Mouse (Mus musculus): ENCODE measurements around the gene Olfr1008.
A peak's percentile ranks its signal among the peaks of the same experiment; 100 is the strongest.
"Not testable (repeated sequence)": the region's sequence is repeated elsewhere in the genome, so short reads cannot be mapped to it uniquely, and the experiment has no call there.

Olfr1008 gene

GRCm38 (mm10) chr2:85689131-85689530 lies at the start of gene Olfr1008:
TSS of gene Olfr1008 (plus strand) at chr2:85689431.
- no peak for DNase-seq

GRCm38 (mm10) chr2:85650604-85651003 lies 38.6 kb upstream of the Olfr1008 start, which contains the start of gene Olfr1002:
TSS of gene Olfr1002 (minus strand) at chr2:85650704.
- DNase-seq: no peak

GRCm38 (mm10) chr2:85664355-85664754 lies 24.9 kb upstream of the Olfr1008 start, which contains the start of gene Olfr154:
TSS of gene Olfr154 (minus strand) at chr2:85664455.
- not testable (repeated sequence) for DNase-seq

GRCm38 (mm10) chr2:85678667-85679066 lies 10.6 kb upstream of the Olfr1008 start, which contains the start of gene Olfr1006:
TSS of gene Olfr1006 (minus strand) at chr2:85678767.
- DNase-seq: no peak

- DNase-seq: not testable (repeated sequence)
These were observed 21.4 kb downstream of the Olfr1008 start for GRCm38 (mm10) chr2:85710680-85711079.

GRCm38 (mm10) chr2:85711159-85711558 lies 21.9 kb downstream of the Olfr1008 start:
- DNase-seq: no peak

GRCm38 (mm10) chr2:85715119-85715518 lies 25.9 kb downstream of the Olfr1008 start, which contains the start of gene Olfr1009:
TSS of gene Olfr1009 (plus strand) at chr2:85715419.
- no peak for DNase-seq

GRCm38 (mm10) chr2:85725793-85726192 lies 36.6 kb downstream of the Olfr1008 start:
- DNase-seq: peak; percentile 35 to 52
